Mouse (Mus musculus) CH12F3 (cell line): ENCODE data around the gene Ssbp3.

Source experiments
- in situ Hi-C: fragments of 300-500 bp; cut with MboI; formaldehyde crosslinking; loops from 2 replicates; pipeline ENCODE4 v1.14.3; 2020; ENCODE audit warnings: low sequenced_read_pairs

Ssbp3 gene

DNA sequence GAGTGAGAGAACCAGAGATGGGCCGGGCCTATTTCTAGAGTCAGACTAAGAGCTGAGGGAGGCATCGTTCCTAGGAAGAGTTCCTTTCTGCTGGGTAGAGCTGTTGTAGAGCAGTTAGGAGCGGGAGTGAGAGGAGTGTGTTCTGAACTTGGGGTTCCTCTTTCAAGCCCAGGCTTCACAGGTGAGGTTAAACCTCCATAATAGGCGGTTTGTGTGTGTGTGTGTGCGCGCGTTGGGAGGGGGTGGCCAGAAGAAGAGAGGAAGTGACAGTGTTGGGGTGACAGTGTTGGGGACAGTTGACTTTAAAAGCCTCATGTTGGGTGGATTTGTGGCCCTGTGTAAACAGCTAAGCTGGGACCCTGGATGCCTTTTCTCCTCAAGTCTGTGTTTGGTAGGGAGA lies 22.1 kb downstream of the Ssbp3 start:
- in situ Hi-C loops = no loop called here

DNA sequence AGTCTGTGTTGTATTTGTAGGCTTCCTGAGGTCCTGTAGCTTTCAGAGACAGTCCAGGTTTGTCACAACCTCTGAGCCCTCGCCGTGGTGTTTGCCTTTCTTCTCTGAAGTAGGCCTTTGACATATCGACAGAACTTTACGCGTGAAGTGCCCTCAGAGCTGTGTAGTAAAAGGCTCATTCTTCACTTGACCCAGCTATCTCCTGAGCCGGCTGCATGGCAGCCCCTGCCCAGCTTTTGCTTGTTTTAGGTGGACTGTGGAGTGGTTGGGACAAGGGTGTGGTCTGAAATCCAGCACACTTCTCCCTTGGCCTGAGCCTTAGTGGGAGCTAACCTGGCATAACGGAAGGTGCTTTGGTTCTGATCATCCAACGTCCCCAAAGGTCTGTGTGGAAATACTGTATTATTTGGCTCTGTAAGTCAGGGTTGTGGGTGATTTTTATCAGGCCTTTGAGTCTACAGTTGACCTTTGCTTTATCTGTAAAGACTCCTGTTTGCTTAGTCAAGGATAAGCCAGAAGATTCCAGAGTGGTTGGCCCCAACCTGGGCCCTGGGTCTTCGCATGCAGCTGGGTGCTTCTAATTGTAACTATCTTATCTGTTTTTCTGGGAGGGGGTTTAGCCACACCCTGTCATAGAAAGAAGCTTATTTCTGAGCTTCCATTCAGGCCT lies 23.4 kb downstream of the Ssbp3 start:
- in situ Hi-C loops = no loop called here

DNA sequence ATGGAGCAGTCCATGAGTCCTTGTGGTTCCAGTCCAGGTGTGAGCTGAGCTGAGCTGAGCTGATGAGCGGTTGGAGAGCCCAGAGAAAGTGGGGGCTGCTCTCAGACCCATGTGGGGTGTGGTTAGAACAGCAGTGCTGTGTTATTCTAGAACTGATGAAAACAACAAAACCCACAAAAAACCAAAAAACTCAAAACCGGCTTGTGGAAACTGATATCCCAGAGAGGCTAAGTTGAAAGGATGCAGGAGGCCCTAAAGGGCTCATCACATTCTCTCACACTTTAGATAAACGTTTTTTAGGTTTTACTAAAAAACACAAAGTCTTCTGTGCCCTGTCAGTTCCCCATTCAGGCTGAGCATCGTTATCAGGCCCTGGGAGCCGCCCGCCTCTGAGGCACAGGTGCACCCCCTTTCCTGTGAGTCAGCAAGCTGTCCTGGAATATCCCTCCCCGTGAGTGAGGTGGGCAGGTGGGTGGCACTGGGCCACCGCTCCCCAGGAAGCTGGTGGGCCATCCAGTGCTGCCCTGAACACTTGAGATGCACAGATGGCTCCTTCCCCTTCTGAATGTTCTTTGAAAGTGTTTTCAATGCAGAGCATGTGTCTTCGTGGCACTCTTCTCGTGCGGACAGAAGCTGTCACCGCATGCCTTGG lies 24.6 kb downstream of the Ssbp3 start:
- in situ Hi-C loops = no loop called here

DNA sequence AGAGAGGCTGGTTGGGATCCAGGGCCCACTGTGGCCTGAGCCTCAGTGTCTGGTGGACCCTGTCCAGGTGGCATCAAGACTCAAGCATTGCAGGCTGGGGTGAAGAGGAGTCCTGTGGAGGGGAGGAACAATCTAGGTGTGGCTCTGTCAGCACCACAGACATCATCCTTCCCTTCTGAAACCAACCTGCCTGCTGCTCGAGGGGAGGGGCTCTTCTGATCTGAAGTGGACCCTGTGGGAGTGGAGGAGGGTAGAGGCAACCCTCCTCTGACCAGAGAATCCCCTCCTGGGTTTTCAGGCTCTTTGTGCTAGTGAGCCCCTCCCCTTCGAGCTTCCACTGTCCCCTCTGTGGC lies 25.1 kb downstream of the Ssbp3 start:
- in situ Hi-C loops = no loop called here

DNA sequence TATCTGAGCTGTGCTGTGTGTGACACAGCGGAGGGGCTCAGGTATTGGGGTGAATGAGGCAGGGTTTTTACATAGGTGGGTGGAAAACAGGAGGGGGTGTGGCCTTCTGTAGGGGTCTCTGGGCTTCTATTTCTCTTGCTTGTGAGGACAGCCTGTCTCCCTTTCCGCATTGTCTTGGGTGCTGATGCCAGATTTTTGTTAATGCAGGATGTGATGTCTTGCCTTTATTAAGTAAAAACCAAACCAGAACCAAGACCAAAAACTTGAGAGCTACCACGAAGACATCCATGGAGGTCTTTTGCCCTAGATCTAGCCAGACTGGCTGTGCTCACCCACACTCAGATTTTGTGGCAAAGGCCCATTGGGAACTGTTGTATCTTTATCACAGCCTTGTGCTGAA lies 25.5 kb downstream of the Ssbp3 start:
- in situ Hi-C loops = no loop called here

DNA sequence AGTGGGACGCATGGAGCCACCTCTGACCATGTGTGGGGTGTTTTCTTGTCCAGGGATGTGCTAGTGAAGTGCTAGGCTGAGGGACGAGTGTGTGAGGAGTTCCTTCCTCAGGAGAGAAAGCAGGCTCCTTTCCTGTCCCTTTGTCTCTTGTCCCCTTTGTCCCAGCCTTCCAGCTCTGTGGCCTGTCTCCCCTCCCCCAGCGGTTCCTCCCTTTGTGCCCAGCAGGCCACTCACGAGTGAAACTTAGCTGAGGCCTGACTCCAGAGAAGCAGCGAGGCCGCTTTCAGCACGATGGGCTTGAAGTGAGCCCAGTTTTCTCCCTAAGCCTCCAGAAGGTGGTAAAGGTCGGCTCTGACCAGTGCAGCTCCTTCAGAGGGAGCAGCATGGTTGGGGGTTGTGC lies 26.2 kb downstream of the Ssbp3 start:
- in situ Hi-C loops = no loop called here

DNA sequence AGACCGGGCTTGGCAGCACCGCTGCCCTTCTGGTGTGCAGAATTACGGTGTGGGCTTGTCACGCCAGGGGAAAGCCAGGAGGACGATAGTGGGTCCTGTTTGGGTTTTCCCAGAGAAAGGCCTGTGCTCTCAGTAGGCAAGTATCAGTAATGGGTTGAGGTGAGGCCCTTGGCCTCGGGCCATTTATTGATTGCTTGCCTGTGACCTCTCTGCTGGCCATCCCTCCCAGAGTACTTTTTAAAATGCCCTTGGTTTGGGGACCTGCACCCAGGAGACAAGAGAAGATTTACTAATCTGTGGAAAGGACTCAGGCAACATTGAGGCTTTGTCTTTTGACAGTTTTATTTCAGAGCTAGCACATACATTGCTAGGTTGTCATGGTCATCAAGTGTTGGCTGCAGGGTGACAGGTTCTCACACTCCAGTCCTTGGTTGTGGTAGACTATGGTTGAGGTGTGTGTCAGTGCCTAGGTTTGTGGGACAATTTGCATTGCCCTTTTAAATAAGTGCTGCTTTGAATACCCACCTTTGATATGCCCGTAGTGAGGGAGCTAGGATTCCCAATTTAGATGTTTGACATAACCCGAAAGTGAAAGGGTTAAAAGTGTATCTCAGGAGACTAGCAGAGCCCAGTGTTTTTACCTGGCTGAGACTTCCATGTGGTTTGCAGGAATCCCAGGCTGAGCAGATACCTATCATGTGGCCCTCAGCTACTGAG lies 28.2 kb downstream of the Ssbp3 start:
- in situ Hi-C loops = no loop called here

DNA sequence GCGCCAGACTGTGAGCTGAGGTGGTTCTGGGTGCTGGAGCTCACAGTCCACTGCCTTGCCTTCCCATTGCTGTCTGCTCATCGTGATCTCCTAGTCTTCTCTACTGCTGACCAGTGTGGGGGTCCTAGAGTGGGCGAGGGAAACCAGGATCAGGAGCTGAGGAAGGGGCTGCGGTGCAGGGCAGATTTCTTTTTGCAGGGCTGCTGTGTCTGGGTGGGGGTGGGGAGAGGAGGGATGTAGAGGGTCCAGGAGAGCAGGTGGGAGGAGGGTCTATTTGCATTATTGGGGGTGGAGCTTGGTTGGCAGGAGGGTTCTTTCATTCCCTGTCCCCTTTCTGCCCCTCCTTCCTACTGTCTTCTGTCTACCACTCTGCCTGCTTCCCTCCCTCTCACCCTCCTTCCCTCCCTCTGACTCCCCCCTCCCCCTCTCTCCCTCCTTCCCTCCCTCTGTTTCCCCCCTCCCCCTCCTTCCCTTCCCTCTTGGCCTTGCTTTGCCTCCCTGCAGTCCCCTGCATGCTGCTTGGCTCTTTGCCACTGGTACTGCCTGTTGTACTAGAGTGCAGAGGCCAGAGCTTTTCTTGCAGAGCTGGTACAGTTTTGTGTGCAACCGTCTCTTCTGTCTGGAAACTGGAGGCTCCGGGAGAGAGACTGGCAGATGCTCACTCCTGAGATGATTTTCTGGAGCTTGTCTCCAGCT lies 28.9 kb downstream of the Ssbp3 start:
- in situ Hi-C loops = no loop called here

DNA sequence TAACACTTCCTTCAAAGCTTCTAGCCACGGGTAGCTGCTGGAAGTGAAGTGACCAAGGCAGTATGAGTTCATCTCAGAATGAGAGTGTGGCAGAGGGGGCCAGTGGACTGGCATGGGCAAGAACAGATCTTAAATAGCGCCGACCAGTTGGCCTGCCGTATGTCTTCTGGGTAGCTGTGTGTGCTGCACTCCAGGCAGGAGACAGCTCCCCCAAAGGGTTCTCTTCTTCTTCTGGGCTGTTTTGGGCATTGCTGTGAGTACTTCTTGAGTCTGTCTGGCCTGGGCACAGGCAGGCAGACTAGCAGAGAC lies 29.4 kb downstream of the Ssbp3 start:
- in situ Hi-C loops = no loop called here

DNA sequence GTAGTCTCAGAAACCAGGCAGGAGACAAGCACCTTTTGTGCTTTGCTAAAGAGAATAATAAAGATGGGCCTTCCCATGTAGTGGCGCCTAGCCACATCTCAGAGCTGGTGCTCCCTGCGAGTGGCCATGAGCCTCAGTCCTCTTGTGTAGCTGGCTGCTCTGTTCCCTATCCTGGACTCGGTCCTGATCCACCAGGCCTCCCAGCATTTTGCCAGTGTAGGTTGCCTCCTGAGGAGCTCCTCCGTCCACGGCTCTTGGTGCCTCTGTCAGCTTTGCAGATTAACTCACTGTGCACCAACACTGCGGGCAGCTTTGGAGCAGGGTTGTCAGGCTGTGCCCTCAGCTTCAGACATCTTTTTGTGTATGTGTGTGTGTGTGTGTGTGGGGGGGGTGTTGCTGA lies 30.4 kb downstream of the Ssbp3 start:
- in situ Hi-C loops = no loop called here

DNA sequence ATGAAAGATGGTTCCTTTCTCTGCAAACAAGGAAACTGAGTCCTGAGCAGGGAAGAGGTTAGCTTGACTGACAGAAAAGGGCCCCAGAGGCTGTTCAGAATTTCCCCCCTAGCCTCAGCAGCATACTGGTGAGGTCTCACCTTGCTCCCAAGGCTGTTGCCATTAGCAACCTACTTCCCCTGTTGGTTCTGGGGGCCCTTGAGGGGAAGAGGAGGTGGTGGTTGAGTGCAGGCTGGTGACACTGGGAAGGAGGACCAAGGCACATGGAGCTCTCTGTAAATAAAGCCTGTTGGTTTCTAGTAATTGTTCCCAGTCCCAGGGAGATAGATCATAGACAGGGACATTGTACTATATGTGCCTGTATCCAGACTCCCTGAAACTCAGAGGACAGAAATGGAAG lies 31.0 kb downstream of the Ssbp3 start:
- in situ Hi-C loops = no loop called here

DNA sequence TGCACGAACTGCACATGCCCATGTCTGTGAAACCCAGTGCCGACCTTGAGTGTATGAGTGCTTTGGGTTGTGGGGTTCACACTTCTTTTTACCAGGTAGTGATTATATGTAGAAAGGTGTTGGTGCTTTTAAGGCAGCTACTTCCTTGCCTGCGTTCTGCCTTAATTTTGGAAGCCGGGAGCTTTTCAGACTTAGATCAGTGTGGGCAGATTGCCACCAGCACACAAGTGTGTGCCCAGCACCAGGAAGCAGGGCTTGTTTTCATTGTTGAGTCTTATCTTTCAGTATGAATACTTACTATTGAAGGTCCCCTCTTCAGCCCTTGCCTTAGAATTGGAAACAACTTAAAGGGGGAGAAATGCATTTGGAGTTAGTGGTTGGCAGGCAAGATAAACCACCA lies 32.0 kb downstream of the Ssbp3 start:
- in situ Hi-C loops = no loop called here

DNA sequence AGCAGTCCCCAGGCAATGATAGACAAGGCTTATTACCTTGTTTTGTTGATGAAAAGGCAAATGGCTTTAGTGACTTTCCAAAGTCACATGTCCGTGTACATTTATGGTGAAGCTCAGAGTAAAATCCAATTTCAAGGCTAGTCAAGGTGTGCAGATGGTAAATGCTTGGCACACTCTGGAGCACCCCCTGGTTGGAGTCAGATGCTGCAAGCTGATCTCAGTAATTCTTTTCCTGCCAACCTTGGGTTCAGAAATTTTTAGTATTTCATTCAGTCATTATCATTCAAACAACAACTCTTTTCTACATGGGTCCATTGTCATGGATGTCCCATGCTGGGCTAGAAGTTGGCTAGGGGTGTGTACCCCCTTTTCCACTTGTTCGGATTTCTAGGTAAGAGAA lies 33.1 kb downstream of the Ssbp3 start:
- in situ Hi-C loops = no loop called here

DNA sequence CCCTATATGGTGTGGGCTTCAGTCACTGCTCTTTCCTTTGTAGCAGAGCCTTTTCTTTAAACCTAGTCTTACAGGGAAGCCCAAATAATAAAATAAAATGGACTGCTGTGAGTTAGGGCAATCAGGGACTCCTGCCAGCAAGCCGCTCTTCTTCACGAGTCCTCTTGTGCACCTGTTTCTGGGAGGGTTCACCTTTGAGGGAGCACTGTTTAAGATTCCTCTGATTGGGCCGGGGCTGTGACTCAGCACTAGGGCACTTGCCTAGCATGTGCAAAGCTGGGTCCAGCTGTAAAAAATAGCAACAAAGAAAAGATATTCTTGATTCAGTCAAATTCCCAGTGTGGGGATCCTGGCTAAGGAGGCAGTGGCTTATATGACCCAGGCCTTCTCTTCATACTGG lies 34.4 kb downstream of the Ssbp3 start:
- in situ Hi-C loops = no loop called here

DNA sequence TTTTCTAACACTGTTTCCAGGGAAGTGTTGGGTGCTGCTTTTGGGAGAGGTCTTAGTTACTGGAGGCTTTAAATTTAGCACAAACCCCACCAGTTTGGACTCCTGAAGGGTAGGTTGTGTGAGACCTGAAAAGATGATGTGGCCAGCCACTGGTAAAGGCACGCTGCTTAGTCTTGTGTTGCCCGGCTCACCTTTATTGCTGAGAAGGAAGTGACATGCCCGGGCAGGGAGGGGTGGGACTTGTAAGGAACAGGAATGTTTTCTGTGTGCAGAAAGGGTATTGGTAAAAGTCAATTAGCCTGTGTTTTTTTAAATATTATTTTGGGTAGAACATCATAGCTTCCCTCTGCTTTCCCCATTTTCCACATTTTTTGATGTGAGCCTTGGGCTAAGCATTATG lies 37.2 kb downstream of the Ssbp3 start:
- in situ Hi-C loops = no loop called here

DNA sequence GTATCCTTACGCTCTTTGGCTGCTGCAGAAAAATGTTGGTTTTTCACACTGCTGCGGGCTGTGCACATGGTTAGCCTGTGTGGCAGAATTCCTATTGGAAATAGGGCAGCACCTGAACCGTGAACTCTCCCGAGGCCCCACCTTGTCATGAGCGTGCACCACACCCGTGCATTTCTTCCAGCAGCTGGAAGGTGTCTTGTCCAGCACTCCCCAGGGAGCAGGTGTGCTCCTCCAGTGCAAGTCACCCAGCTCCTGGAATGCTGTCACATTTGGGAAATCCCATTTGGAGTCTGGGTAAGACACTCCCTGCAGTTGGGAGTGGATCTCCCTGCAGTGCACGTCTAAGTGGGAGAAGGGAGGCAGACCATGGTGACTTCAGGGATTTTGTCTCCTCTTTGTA lies 38.0 kb downstream of the Ssbp3 start:
- in situ Hi-C loops = no loop called here

DNA sequence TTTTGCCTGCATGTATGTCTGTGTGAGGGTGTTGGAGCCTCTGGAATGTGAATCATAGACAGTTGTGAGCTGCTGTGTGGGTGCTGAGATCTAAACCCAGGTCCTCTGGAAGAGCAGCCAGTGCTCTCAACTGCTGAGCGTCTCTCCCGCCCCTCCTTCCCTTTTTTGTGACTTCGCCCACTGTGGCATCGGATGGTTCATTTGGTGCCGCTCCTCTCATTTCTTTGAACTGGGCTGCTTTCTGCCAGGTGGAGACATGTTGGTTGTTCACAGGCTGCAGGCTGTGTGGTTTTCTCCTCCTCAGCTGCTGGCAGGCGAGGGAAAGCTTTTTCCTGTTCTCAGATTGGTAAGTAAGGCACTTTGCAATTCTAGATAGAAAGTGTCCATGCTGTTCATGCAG lies 38.7 kb downstream of the Ssbp3 start:
- in situ Hi-C loops = no loop called here

DNA sequence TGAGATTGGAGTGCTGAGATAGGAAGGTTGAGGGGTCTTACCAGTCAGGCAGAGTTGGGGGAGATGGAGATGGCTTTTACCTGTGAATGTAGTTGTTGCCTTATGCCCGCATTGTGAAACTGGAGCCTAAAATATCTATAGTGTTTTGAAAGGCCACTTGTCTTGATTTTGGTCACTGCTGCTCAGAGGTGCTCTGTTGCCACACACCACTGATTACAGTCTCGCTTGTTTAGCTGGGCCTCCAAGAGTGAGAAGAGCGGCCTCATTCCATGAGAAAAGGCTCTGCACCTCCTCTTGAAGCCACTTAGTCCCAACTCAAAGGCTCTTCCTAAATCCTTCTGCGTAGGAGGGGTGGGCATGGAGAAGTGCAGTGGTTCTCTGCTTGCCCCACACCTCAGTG lies 40.3 kb downstream of the Ssbp3 start:
- in situ Hi-C loops = no loop called here

DNA sequence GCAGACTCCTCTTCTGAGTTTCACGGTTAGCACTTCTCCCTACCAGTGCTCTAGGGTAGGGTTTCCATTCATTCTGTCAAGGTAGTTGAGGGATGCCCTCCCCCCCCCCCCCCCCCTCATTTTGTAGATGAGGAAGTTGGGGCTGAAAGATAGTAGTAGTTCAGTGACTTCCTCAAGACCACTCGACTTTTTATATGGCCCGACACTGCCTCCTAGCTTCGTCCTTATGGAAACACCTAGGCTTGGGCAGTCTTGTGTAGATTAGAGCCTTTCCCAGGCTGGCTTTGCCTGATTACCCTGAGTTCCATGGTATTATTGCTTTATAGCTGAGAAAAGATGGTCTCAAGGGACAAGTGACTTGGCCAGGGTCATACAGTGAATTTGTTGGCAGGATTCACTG lies 41.0 kb downstream of the Ssbp3 start:
- in situ Hi-C loops = no loop called here

DNA sequence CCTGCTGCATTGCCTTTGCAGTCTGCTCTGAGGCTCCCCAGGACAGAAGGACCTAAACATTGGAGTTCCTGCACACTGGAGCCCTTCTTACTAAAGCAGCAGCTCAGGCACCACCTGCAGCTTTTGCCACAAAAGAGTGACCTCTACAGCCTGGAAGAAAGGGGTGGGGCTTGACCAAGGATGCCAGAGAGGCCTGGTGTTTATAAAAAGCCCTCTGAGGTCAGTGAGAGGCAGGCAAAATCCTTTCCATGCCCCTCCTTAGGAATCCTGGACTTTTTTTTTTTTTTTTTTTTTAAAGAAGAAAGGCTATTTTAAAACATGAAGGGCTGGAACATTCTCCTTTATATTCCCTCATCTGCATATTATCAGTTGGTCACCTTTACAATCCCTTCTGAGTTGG lies 42.7 kb downstream of the Ssbp3 start:
- in situ Hi-C loops = no loop called here

DNA sequence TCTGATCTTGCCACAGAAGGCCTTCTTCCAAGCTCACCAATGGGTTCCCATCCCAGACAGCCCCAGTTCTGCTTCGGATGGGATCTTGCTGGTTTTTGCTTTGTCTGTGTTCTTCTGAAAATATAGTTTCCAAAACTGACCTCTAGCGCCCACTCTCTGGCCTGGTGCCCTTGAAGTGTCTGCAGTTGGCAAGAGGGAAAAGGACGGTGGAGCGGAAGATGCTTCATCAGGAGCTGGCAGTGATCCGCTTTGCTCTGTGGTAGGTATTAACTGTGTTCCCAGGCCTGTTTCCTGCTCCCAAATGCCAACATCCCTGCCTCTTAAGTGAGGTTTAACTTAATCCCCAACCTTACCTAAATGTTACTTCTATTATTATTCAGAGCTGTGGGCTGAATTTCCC lies 43.3 kb downstream of the Ssbp3 start:
- in situ Hi-C loops = no loop called here
